Mouse (Mus musculus): ENCODE results near the gene Copg1. TPM values are rescaled to one million over a fixed set of nuclear protein-coding genes. Genes with fewer than 3 reads are reported as not detected.
"Not testable (repeated sequence)": the region's sequence is repeated elsewhere in the genome, so short reads cannot be mapped to it uniquely, and the experiment has no call there.

Gene Copg1
- total RNA-seq, 2 experiments from 2014 or later: 258 to 266 TPM

DNA sequence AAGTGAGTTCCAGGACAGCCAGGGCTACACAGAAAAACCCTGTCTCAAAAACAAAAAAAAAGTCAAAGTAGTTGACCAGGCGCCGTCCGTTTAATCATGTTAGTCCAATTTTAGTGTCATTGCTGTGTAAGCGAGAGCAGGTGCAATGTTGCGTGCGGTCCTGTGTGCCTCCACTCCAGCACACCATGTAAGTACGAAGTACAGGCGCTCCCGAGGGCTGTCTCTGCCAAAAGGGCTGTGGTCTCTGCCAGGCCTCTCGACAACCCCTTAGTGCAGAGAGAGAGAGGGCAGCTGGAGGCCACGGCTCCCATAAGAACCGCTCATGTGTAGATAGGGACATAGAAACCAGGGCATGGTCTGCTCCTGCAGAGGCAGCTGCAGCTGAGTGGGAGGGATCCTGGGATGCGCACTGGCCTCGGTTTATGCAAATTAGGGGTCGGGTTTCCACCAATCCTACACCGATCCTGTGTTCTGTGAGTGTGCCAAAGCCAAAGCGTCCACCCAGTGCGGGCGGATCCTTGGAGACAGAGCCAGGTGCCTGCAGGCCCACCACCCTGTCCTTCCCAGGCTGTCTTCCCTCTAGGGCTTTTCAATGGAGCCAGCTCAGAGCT is 49.7 kb downstream of the Copg1 start:
- no peak for TF ChIP-seq CTCF (conservative IDR thresholded peaks at IDR 0.05)
- H3K4me3 ChIP-seq: no peak overlapping the region
- no peak for DNase-seq (ENCODE audit: low spot score in 2 of 2)
- no peak overlapping the region for H3K27ac ChIP-seq

DNA sequence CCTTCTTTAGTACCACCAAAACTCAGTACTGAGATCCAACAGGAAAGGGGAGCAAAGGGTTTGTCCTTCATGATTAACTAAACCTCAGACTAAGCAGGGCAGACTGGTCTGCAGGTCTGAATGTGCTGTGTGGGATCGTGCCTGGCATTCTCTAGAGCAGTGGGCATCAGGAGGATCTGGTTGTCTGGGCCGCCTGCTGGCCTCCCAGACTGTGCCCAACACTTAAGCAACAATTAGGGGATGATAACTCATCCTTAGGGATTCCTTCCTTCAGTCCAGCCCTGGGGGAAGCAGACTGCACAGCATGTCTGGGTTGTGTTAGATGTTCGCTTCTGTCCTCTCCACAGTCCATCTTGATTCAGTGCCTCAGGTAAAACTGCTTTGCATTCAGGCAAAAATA is 51.3 kb downstream of the Copg1 start:
- H3K27ac ChIP-seq: no peak overlapping the region
- no peak for DNase-seq (ENCODE audit: low spot score in 2 of 2)
- no peak for TF ChIP-seq CTCF (conservative IDR thresholded peaks at IDR 0.05)
- H3K4me3 ChIP-seq: no peak overlapping the region

- TF ChIP-seq CTCF (conservative IDR thresholded peaks at IDR 0.05): no peak
- Histone ChIP-seq H3K27ac (no peak overlapping the region), H3K4me3 (no peak overlapping the region)
- no peak for DNase-seq (ENCODE audit: low spot score in 2 of 2)
Observed at GRCm38 (mm10) chr6:87942179-87942578, 54.6 kb downstream of the Copg1 start.

DNA sequence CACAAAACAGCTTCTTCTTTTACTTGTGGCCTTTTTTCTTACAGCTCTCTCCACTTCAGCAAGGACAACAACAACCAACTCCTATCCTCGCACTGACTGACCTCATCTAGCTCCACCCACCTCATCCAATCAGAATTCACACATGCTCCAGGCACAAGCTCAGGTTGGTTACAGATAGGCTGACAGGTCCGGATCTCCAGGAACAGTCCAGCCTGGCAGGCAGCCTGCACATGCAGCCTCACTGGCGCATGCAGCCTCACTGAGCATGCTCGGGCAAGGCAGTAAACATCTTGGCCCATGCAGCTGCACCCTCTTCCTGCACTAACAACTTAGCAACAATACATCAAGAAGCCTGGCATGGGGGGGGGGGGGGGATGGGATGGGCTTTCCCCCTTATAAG is 74.8 kb downstream of the Copg1 start:
- H3K4me3 ChIP-seq; DNase-seq (ENCODE audit: low spot score in 2 of 2); H3K27ac ChIP-seq: not testable (repeated sequence)

Other genes starting within 250 kb of the Copg1 start
- gene Aplf, start 215.6 kb upstream of the Copg1 start, total RNA-seq (2021): 1 to 10 TPM; 6.9 to 7.9 TPM
- gene Efcc1, start 156.9 kb upstream of the Copg1 start, total RNA-seq (2021): 1 to 10 TPM; 3.7 to 4.3 TPM
- gene Gp9, start 109.7 kb upstream of the Copg1 start, total RNA-seq (2021): 1 to 10 TPM in 1 of 2 experiments, under 1 TPM in 1; 0.98 to 1.2 TPM
- 10 to 100 TPM; 10.7 to 15.5 TPM for gene Rab43, start 75.7 kb upstream of the Copg1 start, total RNA-seq (2021)
- 1 to 10 TPM; 3.7 to 4.4 TPM for gene Gm45140, start 52.0 kb upstream of the Copg1 start, total RNA-seq (2021)
- 10 to 100 TPM; 25.1 to 29.3 TPM for gene Isy1, start 49.0 kb upstream of the Copg1 start, total RNA-seq (2021)
- gene Cnbp, start 36.7 kb upstream of the Copg1 start, total RNA-seq (2021): 100 to 1,000 TPM; 255 to 275 TPM
- 10 to 100 TPM; 23.0 to 27.3 TPM for gene Hmces, start 26.1 kb downstream of the Copg1 start, total RNA-seq (2021)
- gene H1fx, start 93.8 kb downstream of the Copg1 start, total RNA-seq (2021): 10 to 100 TPM; 65.7 to 68.1 TPM
- gene Rab7, start 157.5 kb downstream of the Copg1 start, total RNA-seq (2021): 100 to 1,000 TPM; 305 to 332 TPM
- gene Rpn1, start 196.7 kb downstream of the Copg1 start, total RNA-seq (2021): 100 to 1,000 TPM; 163 to 174 TPM

Measured in layer of hippocampus, adult 2 months (tissue).